Mouse (Mus musculus): Measurements from ENCODE around the gene Gtf2a2. TPM values are rescaled to one million over a fixed set of nuclear protein-coding genes. Genes with fewer than 3 reads are reported as not detected.
"Not testable (repeated sequence)": the region's sequence is repeated elsewhere in the genome, so short reads cannot be mapped to it uniquely, and the experiment has no call there.

The Gtf2a2 gene
- total RNA-seq, 2 experiments from 2014 or later: 46.5 to 49.9 TPM

DNA sequence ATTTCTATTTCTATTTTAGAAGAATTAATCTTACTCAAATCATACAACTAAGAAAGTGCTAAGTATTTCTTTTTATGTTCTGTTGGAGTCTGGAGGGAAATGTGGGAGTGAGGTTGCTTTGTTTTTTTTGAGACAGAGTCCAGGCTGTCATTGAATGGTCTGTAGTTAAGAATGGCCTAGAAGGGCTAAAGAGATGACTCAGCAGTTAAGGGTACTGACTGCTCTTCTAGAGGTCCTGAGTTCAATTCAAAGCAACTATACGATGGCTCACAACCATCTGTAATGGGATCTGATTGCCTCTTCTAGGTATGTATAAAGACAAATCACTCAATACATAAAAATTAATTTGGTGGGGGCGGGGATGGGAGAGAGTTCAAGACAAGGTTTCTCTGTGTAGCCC lies 3.3 kb downstream of the Gtf2a2 start:
- DNase-seq (ENCODE audit: low spot score in 2 of 2): no peak

DNA sequence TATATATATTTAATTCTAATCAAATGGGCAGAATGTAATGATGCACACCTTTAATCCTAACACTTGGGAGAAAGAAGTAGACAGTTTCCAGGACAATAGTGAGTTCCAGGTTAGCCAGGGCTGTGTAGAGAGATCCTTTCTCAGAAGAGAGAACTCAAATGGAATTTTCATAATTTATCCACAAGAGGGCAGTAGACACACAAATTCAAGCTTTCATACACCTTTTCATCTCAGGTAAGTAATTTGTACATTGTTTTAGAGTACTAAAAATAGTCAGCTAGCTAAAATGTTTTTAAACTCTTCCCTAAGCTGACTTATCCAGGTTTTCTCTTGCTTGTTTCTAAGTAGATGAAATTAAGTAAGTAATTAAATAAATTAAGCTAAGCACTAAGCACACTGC lies 6.5 kb downstream of the Gtf2a2 start:
- no peak for DNase-seq (ENCODE audit: low spot score in 2 of 2)

DNA sequence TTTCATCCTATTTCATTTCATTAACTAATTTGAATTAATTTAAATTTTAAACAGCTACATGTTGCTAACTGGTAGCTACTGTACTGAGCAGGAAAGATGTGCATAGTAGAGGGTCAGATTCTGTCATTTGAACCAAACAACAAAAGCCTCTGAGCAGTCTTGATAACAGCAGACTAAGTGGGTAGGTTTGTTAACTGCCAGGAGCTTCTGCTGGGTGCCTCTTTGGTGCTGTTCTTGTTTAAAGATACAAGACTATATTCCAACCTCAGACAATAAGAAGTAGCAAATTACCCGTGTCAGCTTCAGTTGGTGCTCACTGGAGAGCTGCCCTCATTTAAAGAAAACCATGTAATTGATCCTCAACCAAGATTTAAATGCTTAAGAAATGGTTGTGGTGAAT lies 9.3 kb downstream of the Gtf2a2 start:
- DNase-seq (ENCODE audit: low spot score in 2 of 2): no peak

DNA sequence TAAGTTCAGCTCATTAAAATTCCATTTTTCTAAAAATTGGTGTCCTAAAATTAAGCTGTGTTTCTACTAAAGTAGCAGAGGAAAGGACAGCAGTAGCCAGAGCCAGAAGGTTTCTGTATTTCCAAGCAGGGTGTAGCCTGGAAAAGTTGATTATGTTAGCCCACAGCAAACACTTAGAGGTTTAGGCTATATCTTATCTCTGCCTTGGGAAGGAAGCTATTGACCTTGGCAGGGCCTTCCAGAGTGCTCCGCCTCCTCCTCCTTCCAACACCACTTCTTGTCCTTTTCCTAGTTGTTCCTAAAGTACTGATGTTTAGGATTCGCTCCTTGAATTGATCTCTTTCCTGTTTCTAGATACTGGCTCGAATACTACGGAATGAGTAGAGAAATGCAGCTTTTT lies 9.7 kb downstream of the Gtf2a2 start:
- DNase-seq (ENCODE audit: low spot score in 2 of 2): no peak

DNA sequence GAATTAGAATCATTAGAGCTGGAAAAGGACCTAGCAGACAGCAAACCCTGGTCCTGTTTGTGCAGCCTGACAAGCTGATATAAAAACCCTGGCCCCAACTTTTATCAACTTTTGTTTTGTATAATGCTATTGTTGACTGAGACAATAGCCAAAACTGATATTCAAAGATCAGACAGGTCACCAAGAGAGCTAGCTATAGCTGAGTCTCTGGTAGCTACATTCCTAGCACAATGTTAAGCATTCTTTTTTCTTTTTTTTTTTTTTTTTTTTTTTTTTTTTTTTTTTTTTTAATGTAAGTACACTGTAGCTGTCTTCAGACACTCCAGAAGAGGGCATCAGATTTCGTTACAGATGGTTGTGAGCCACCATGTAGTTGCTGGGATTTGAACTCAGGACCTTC lies 11.3 kb downstream of the Gtf2a2 start:
- not testable (repeated sequence) for DNase-seq (ENCODE audit: low spot score in 2 of 2)

DNA sequence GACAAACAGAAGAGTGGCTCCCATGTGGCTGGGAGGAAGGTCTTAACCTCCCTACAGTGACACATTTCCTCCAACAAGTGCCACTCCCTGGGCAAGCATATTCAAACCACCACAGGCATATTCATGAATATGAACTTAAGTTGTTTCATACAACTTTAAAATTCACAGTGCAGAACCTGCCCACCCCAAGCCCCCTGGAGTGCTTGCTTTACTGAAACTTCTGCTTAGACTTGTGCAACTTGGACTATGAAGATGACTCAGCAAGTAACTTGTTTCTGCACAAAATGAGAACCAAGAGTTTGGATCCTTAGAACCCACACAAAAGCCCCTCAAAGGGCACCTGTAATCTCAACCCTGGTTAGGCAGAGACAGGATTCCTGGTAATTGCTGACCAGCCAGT lies 12.3 kb downstream of the Gtf2a2 start:
- DNase-seq (ENCODE audit: low spot score in 2 of 2): no peak

DNA sequence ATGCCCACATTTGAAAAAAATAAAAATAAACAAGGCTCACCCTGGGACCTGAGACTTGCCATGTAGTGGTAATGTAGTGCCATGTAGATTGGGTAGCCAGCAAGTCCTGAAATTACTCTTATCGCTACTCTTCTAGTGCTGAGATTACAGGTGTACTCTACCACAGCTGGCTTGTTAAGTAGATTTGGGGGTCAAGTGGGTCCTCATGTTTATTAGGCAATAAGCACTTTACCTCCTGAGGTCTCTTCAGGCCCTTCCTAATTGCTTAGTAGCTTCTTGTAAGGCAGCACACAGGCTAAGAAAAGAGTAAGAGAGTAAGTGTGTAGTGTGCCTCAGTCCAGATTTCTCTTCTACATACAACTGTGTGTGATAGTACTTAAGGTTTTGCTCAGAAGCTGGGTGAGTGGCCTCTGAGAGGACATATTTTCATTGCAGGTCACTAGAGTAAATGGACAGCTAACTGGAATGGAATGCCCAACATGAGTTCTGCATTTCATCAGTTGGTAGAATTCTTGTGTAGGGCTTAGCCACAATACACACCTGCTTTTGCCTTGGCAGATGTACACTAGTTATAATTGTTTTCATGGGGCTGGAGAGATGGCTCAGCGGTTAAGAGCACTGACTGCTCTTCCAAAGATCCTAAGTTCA lies 13.1 kb downstream of the Gtf2a2 start:
- DNase-seq (ENCODE audit: low spot score in 2 of 2): no peak

DNA sequence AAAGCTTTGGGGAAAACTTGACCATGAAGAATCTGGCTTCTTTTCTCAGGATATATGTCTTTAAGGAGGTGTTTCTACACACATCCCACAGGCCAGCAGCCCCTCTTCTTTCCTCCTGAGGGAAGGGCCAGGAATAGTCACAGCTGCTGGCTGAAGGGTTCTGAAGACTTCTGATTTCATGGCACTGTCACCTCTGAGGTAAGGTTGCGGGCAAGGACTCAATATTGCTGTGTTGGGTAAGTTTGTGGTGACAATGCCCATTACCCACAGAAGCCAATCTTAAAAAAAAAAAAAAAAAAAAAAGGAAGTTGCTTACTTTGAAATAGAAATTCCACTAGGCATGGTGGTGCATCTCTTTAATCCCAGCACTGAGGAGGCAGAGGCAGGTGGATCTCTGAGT lies 19.8 kb downstream of the Gtf2a2 start:
- no peak for DNase-seq (ENCODE audit: low spot score in 2 of 2)

DNA sequence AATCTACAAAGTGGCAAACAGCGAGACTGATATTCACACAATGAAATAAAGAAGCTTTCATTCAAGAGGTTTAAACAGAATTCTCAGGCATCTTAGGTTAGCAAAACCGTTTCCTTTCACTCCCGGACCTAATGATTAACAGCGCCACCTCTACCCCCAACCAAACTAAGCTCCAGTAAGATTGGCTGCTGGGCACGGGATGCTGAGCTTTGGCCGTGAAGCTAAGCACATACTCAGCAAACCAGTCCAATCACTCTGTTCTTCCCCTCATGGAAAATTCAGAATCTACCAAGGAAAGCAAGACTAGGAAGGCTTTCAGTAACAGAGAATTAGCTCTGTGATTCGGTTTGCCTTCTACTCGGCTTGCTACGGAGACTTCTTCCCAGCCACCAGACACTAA lies 20.7 kb downstream of the Gtf2a2 start:
- no peak for DNase-seq (ENCODE audit: low spot score in 2 of 2)

DNA sequence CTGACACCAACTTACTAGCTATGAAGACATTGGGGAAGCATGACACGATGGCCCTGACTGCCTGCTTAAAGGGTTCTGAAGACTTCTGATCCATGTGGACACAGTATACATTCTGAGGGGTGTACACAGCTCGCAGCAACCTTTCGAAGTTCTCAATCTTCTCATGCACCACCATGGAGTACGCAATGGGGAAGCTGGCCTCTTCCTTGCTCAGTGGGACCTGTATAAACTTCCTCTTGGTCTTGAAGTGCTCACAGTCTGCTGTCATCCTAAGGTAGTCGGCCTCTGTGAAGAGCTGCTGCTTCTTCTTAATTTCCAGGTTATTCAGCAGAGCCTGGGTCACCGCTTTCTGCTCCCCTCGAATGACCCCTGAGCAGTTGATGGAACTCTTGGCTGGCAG lies 22.4 kb downstream of the Gtf2a2 start:
- DNase-seq (ENCODE audit: low spot score in 2 of 2): no peak

DNA sequence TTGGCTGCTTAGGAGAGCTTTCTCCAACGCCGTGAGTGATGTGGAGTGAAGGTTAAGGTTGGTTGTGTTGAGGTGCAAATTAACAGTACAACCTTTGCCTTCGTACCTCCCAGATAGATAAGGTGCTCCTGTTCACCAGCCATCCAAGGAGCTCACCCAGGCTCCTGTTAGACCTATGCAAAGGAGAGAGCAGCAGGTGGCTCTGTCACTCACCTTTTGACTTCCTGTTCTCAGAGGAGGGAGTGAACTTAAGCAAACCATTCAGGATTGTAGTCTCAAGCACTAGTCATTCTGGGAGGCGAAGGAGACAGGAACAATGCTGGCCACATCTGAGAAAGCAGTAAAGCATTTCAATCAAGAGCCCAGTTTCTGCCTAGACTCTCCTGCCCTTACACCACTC lies 24.3 kb downstream of the Gtf2a2 start:
- DNase-seq (ENCODE audit: low spot score in 2 of 2): no peak

DNA sequence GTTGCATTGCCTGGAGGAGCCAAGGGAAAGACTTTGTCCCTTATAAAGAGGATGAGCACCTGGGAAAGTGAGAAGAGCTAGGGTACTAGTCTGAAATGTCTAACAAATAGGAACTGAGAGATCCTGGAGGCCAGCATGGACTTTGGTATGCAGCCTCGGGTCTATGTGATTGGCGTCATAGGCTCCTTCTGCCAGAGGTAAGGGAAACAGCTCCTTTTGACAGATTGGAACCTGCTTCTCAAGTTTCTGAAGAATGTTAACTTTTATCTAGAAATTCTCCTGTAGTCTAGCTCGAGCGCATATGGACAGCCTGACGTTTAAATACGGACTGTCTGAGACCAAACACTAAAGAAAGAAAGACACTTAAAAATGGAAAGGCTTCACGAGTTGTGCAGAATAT lies 25.6 kb downstream of the Gtf2a2 start, which contains the start of gene Gcnt3:
Gene Gcnt3, minus strand, starts transcription at position 101 of the 400 bp plus-strand sequence.
- DNase-seq (ENCODE audit: low spot score in 2 of 2): no peak

DNA sequence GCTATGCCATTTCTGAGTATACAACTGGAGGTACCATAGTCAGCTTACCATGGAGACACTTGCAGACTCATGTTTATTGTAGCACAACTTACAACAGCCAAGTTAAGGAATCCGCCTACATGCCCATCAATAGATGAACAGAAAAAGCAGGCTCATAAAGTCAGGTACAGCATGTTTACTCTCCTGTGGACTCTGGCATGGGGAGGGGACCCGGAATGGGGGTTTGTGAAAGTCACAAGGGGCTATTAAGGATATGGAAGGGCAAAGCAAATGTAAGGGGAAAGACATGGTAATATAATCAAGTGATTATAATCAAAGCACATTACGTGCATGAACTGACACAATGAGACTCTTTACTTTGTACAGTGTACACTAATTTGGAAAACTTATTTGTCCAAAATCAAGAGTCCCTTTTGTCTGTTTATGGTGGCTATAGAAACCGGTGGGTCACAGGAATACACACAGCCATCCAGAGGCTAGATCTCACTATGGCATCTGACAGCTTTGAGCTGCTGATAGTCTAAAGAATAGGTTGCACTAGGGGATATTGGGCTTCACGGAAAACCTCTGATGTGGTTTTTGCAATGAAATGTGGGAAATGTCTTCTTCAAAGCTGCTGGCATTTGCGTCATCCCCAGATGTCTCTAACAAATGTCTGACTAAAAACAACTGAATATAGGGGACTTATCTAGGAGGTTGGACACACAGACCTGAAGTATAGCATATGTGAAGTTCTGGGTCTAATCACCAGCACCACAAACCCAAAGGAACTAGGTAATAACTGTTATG lies 27.4 kb downstream of the Gtf2a2 start:
- no peak for DNase-seq (ENCODE audit: low spot score in 2 of 2)

DNA sequence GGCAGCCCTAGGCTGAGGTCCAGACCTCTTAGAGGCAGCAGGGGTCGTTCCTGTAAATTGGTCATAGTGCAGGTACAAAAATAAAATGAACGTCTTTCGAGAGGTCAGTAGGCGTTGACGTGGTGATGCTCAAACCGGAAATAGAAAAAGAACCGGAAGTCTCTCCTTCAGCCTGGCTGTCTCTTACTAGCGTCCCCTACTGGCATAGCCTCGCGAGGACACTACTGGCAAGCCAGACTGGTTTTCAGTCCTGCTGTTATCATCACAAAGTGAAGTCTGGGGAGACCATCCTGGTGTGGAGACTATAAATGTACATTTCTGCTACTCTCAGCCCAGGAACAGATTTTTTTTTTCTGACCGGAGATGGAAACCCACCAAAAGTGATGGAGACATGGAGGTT lies 28.2 kb downstream of the Gtf2a2 start:
- no peak for DNase-seq (ENCODE audit: low spot score in 2 of 2)

DNA sequence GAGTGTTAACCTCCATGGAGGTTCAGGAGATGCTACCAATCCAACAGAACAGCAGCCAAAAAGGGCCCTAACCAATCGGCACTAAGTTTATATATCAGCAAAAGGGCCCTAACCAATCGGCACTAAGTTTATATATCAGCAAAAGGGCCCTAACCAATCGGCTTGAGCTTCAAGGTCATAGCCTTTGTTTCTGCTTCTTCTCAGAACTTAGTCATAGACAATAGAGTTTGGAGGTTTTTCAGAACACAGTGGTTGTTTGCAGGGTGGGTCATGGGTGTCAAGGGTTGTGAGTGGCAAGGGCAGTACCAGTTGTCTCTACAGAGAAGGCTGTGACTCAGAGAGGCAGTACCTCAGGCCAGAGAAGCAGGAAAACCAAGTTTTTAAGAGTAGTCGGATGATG lies 29.8 kb downstream of the Gtf2a2 start:
- no peak for DNase-seq (ENCODE audit: low spot score in 2 of 2)

DNA sequence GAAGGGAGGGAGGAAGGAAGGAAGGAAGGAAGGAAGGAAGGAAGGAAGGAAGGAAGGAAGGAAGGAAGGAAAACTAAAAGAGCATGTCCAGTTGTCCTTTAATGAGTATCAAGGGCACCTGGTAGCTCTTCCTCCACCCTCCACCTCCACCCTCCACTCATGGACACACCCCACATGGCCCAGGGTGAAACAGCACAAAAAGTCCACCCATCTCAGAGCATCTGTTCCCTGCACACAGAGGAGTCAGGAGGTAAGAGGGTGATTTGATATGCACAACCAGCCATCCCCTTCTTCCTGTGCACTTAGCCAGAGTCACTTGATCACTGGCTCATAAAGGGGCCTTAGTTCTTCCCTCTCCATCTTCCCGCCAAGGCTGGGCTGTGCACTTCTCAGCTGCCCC lies 30.6 kb downstream of the Gtf2a2 start:
- no peak for DNase-seq (ENCODE audit: low spot score in 2 of 2)

DNA sequence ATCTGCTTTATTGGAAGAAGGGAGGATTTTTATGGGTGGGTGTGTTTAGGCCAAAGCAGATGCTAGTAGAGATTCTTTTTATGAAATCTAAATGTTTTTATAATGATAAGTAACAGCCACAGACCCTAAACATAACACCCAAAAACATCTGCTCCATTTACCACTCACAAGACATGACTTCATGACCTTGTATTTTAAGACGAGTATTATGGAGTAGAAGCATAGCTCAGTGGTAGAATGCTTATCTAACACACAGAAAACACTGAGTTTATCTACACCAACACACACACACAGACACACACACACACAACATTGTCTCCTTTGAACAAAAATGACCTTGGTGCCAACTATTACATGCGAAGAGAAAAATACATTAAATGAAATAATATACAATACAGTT lies 32.5 kb downstream of the Gtf2a2 start:
- no peak for DNase-seq (ENCODE audit: low spot score in 2 of 2)

DNA sequence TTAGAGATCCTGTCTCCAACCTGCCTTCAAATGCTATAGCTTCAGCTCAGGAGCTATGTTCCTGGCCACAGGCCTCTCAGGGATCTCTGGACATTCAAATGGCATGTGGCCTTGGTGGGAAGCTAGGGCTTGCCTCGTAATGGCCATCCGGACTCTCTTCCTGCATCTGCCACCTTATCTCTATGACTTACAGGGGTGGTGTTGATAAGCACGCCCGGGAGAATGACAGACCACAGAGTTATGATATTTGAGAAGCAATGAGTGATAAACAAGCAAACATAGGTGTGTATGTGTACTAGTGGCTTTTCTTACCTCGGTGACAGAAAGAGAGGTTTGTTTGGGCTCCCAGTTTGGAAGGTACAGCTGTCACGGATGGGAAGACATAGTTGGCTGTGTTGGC lies 33.9 kb downstream of the Gtf2a2 start:
- no peak for DNase-seq (ENCODE audit: low spot score in 2 of 2)

DNA sequence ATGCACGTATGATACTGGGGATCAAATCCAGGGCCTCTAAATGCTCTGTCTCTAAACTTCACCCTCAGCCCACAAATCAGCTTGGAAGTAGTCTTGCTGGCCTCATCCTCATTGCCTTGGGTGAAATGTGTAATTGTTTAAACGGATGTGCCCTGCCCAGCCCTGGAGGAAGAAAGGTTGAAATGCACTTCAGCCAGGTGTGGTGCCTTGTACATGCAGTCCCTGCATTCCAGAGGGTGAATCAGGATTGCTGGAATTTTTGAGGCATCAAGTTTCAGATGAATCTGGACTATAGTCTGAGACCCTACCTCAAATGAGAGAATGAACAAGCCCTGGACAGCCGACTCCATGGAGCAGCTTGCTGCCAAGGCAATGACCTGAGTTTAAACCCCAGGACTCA lies 35.5 kb downstream of the Gtf2a2 start:
- DNase-seq (ENCODE audit: low spot score in 2 of 2): no peak

DNA sequence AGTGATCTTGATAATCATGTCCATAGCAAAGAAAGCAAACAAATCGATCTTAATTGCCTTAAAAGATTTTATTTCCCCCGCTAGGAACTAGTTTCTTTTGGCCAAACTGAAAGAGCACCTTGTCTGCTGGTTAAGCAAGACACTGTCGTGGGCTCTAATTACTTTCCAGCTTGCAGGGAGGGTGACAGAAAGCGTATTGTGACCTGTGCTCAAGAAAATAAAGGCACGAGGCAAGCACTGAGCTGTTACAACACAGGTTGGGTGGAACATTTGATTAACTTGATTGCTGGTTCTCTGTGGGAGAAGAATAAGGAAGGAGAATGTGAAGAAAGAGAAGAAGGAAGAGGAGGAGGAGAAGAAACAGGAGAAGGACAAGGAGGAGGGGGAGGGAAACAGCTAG lies 35.9 kb downstream of the Gtf2a2 start:
- no peak for DNase-seq (ENCODE audit: low spot score in 2 of 2)

DNA sequence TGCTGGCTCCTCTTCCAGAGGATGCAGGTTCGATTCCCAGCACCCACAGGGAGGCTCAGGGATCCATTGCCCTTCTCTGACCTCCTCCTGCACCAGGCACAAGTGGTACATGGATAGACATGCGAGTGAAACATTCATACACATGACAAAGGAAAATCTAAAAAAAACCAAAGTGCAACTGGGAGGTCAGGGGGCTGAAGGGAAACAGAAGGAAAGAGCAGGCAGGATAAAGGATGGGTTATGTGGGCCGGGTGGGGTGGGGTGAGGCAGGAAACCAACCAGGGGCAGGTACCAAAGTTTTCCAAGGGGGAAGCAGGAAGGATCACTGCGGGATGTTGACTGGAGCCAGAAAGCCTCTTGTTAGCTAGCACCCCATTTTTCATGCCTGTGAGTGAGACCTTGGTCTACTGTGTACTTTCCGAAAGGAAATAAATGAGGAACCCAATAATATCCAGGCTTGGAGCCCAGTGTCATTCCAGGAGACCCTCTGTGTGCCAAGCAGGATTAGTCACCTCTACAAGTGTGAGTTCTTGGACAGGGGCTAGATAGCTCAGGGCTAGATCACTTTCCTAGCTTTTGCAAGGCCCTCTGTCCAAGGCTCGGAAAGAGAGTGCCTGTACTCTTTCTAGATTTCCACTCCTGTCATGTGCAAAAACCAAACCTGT lies 36.5 kb downstream of the Gtf2a2 start:
- no peak for DNase-seq (ENCODE audit: low spot score in 2 of 2)

DNA sequence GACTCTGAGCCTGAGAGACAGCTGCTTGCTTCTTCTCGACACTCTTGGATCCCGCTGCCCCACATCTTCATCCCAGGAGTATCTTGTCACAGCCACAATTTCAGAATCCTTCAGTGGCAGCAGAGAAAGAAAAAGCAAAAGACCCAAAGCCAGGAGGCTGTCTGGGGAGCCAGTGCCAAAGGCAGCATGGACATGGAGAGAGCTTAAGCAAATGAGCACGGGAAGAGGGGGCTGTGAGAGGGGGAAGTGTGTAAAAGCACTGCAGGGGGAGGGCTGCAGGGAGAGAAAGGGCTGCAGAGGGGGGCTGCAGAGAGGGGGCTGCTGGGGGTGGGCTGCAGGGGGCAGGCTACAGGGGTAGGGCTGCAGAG lies 37.0 kb downstream of the Gtf2a2 start:
- DNase-seq (ENCODE audit: low spot score in 2 of 2): no peak

DNA sequence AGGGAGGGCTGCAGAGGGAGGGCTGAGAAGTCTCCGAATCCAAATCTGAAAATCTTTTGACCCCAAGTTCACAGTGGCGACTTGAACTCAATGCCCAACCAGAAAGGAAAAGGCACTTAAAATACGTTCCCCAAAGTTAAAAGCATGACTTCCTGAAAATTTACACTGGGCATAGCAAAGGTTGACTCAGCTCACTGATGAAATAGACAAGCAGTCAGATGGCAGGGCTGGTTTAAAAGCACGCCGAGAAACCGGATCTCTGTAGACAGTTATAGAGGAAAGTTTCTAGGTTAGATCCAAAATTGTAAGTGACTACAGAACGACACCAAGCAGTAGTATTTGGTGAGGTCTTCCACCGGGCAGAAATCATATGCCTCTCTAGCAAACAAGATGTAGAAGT lies 37.5 kb downstream of the Gtf2a2 start:
- DNase-seq (ENCODE audit: low spot score in 2 of 2): no peak

Measured in left cerebral cortex, adult 18-20 months (tissue).